Mouse (Mus musculus) MEL (cell line): ENCODE data around the gene Klf11. TPM values are rescaled to one million over a fixed set of nuclear protein-coding genes. Genes with fewer than 3 reads are reported as not detected.

Experiments used
- DNase-seq: peaks from one replicate; pipeline ENCODE4 v3.0.0; 2011; ENCODE audit warnings: low read depth, low spot score
- H3K27ac ChIP-seq: 2 replicates; pipeline ENCODE4 v1.5.1; 2012; ENCODE audit warnings: low read depth, mild to moderate bottlenecking, control low read depth, low read length, moderate library complexity; ENCODE audit not compliant: control insufficient read depth
- H3K27me3 ChIP-seq, 2 experiments: fragments of 150-350 bp in 1 of 2; sonication (generic) in 1 of 2; 2 replicates each; pipeline ENCODE4 v1.6.1; 2012; ENCODE audit warnings: low read length in 2 of 2, mild to moderate bottlenecking in 2 of 2, improper control_type of control experiment in 1 of 2, moderate library complexity in 1 of 2; ENCODE audit not compliant: insufficient read depth in 2 of 2, control insufficient read depth in 1 of 2
- H3K36me3 ChIP-seq, 2 experiments: 2 replicates each; pipeline ENCODE4 v1.6.1; 2012 to 2014; ENCODE audit warnings: low read length in 2 of 2, improper control_type of control experiment in 1 of 2, inconsistent platforms in 1 of 2, mild to moderate bottlenecking in 1 of 2; ENCODE audit not compliant: insufficient read depth in 2 of 2, control insufficient read depth in 1 of 2
- H3K4me1 ChIP-seq, 2 experiments: fragments of 150-350 bp in 1 of 2; sonication (generic) in 1 of 2; 2 replicates each; pipeline ENCODE4 v1.6.1; 2012; ENCODE audit warnings: low read length in 2 of 2, improper control_type of control experiment in 1 of 2, mild to moderate bottlenecking in 1 of 2; ENCODE audit not compliant: insufficient read depth in 2 of 2, control insufficient read depth in 1 of 2
- H3K4me3 ChIP-seq, 2 experiments: fragments of 150-350 bp in 1 of 2; sonication (generic) in 1 of 2; 2 replicates each; pipeline ENCODE4 v1.5.1; 2012; ENCODE audit warnings: low read depth in 2 of 2, low read length in 2 of 2, mild to moderate bottlenecking in 2 of 2, moderate library complexity in 2 of 2, control low read depth in 1 of 2, improper control_type of control experiment in 1 of 2; ENCODE audit not compliant: control insufficient read depth in 1 of 2, insufficient read depth in 1 of 2
- H3K79me2 ChIP-seq: 2 replicates; pipeline ENCODE4 v1.6.1; 2012; ENCODE audit warnings: mild to moderate bottlenecking, low read length, moderate library complexity; ENCODE audit not compliant: control insufficient read depth, poor library complexity, insufficient read depth
- H3K9ac ChIP-seq: 2 replicates; pipeline ENCODE4 v1.6.1; 2012; ENCODE audit warnings: low read depth, mild to moderate bottlenecking, control low read depth, low read length, moderate library complexity; ENCODE audit not compliant: control insufficient read depth, poor library complexity, severe bottlenecking
- H3K9me3 ChIP-seq: fragments of 150-350 bp; sonication (generic); replicated peaks from 2 replicates; pipeline ENCODE4 v1.6.1; 2012; ENCODE audit warnings: mild to moderate bottlenecking, low read length, improper control_type of control experiment, moderate library complexity; ENCODE audit not compliant: insufficient read depth
- CHD2 ChIP-seq: IDR thresholded peaks from 2 replicates; pipeline ENCODE4 v1.6.1; 2011; ENCODE audit warnings: low read length, improper control_type of control experiment
- E2F4 ChIP-seq: IDR thresholded peaks from 2 replicates; pipeline ENCODE4 v1.6.1; 2011; ENCODE audit warnings: low read depth, low read length, improper control_type of control experiment, borderline replicate concordance
- ELF1 ChIP-seq: IDR thresholded peaks from 2 replicates; pipeline ENCODE4 v1.6.1; 2014; ENCODE audit warnings: low read depth, mild to moderate bottlenecking, inconsistent platforms, low read length, improper control_type of control experiment, moderate library complexity
- EP300 ChIP-seq, 2 experiments: IDR thresholded peaks; 2 replicates each; pipeline ENCODE4 v1.6.1; 2011; ENCODE audit warnings: improper control_type of control experiment in 2 of 2, low read length in 2 of 2, low read depth in 1 of 2, mild to moderate bottlenecking in 1 of 2
- ETS1 ChIP-seq: IDR thresholded peaks from 2 replicates; pipeline ENCODE4 v1.6.1; 2012; ENCODE audit warnings: low read depth, mild to moderate bottlenecking, inconsistent platforms, low read length, improper control_type of control experiment, moderate library complexity
- GABPA ChIP-seq: IDR thresholded peaks from 2 replicates; pipeline ENCODE4 v1.6.1; 2012; ENCODE audit warnings: low read depth, mild to moderate bottlenecking, inconsistent platforms, low read length, improper control_type of control experiment, moderate library complexity
- MAX ChIP-seq: IDR thresholded peaks from 2 replicates; pipeline ENCODE4 v1.6.1; 2011; ENCODE audit warnings: low read length, improper control_type of control experiment
- MAZ ChIP-seq: IDR thresholded peaks from 2 replicates; pipeline ENCODE4 v1.6.1; 2012; ENCODE audit warnings: low read depth, mild to moderate bottlenecking, inconsistent platforms, low read length, improper control_type of control experiment
- MEF2A ChIP-seq: IDR thresholded peaks from 2 replicates; pipeline ENCODE4 v1.6.1; 2014; ENCODE audit warnings: low read depth, mild to moderate bottlenecking, inconsistent platforms, low read length, improper control_type of control experiment; ENCODE audit not compliant: poor library complexity, insufficient replicate concordance, severe bottlenecking; ENCODE audit errors: extremely low read depth
- MYB ChIP-seq: IDR thresholded peaks from 2 replicates; pipeline ENCODE4 v1.6.1; 2011; ENCODE audit warnings: mild to moderate bottlenecking, low read depth, low read length, improper control_type of control experiment
- MYC ChIP-seq: IDR thresholded peaks from 2 replicates; pipeline ENCODE4 v1.6.1; 2011; ENCODE audit warnings: low read depth, mild to moderate bottlenecking, low read length, improper control_type of control experiment, moderate library complexity
- POLR2A ChIP-seq, 2 experiments: IDR thresholded peaks; 2 replicates each; pipeline ENCODE4 v1.6.1; 2011 to 2012; ENCODE audit warnings: low read length in 2 of 2, mild to moderate bottlenecking in 2 of 2, control low read depth in 1 of 2, improper control_type of control experiment in 1 of 2, low read depth in 1 of 2, moderate library complexity in 1 of 2; ENCODE audit not compliant: control insufficient read depth in 1 of 2, insufficient read depth in 1 of 2, poor library complexity in 1 of 2
- RCOR1 ChIP-seq: IDR thresholded peaks from 2 replicates; pipeline ENCODE4 v1.6.1; 2012; ENCODE audit warnings: low read depth, mild to moderate bottlenecking, inconsistent platforms, low read length, improper control_type of control experiment
- SIN3A ChIP-seq: IDR thresholded peaks from 2 replicates; pipeline ENCODE4 v1.6.1; 2012; ENCODE audit warnings: low read length, improper control_type of control experiment, inconsistent platforms
- SMC3 ChIP-seq: IDR thresholded peaks from 2 replicates; pipeline ENCODE4 v1.6.1; 2011; ENCODE audit warnings: low read depth, low read length, improper control_type of control experiment
- TAL1 ChIP-seq: IDR thresholded peaks from 2 replicates; pipeline ENCODE4 v1.6.1; 2012; ENCODE audit warnings: mild to moderate bottlenecking, inconsistent platforms, low read length, moderate library complexity, mixed read lengths
- UBTF ChIP-seq: IDR thresholded peaks from 2 replicates; pipeline ENCODE4 v1.6.1; 2012; ENCODE audit warnings: low read depth, mild to moderate bottlenecking, inconsistent platforms, low read length, improper control_type of control experiment, moderate library complexity, borderline replicate concordance; ENCODE audit not compliant: insufficient read depth
- ZC3H11A ChIP-seq: IDR thresholded peaks from 2 replicates; pipeline ENCODE4 v1.6.1; 2012; ENCODE audit warnings: low read depth, mild to moderate bottlenecking, inconsistent platforms, low read length, improper control_type of control experiment
- ZMIZ1 ChIP-seq: IDR thresholded peaks from 2 replicates; pipeline ENCODE4 v1.6.1; 2012; ENCODE audit warnings: low read depth, mild to moderate bottlenecking, inconsistent platforms, low read length, improper control_type of control experiment, moderate library complexity
- ZNF384 ChIP-seq: IDR thresholded peaks from 2 replicates; pipeline ENCODE4 v1.6.1; 2012; ENCODE audit warnings: low read depth, mild to moderate bottlenecking, inconsistent platforms, low read length, improper control_type of control experiment
- polyA plus RNA-seq, 2 experiments: library from polyadenylated mRNA; stranded (reverse) in 1 of 2; unstranded in 1 of 2; fragments of >175 nt in 1 of 2; fragments of >200 nt in 1 of 2; gene quantifications; 2 replicates each; pipeline versions ENCODE4 v1.2.1 to v1.2.4; 2012; ENCODE audit warnings: low replicate concordance in 2 of 2, low read depth in 1 of 2; ENCODE audit not compliant: insufficient read length in 2 of 2, insufficient read depth in 1 of 2, missing spikeins in 1 of 2
- total RNA-seq: library from RNA; depleted of rRNA; stranded (reverse); fragments of 300-350 nt; gene quantifications from 2 replicates; pipeline ENCODE4 v1.2.3, GENCODE M21; 2012

Klf11 gene
- total and polyA plus RNA-seq, 3 experiments: 2.4 to 7.2 TPM; not detected in 1

DNA sequence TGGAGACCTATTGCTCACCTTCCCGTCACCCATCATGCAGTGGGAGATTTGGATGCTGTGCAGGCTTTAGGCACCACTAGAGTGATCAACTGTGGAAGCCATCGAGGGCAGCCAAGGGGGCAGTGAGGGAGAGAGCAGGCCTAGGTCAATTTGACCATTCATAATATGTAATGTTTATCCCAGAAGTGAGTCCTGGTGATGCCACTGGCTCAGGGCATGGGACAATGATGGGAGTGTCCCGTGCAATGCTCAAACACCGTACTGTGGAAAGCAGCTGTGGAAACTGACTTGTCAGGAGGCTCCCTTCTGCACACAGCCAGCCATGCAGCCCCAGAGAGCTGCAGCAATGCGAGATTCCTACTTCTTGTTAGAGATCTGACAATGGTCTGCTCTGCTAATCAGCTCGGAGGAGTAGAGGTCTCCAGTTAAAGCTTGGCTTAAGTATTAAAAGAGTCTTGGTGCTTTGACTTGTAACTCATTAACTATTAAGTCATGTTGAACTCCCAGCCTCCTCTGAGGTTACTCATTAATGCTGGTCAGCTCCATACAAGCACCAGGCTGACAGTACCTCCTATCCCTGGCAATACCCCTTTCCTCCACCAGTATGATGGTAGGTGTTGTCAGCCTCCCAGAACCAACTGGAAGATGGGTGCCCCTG lies 35.1 kb downstream of the Klf11 start:
- Histone ChIP-seq H3K27ac (no peak overlapping the region), H3K4me1 (no peaks in the 10 kb centered on the region), H3K9ac (no peak overlapping the region), H3K36me3 (no peaks in the 10 kb centered on the region), H3K4me3 (no peak overlapping the region), H3K27me3 (peaks cover 0 to 5% of the 10 kb centered on the region in 2 experiments; a peak in 2 of 4 replicates), H3K79me2 (no peaks in the 10 kb centered on the region), H3K9me3 (no peaks in the 10 kb centered on the region)
- DNase-seq: no peak
- TF ChIP-seq UBTF: no peak

DNA sequence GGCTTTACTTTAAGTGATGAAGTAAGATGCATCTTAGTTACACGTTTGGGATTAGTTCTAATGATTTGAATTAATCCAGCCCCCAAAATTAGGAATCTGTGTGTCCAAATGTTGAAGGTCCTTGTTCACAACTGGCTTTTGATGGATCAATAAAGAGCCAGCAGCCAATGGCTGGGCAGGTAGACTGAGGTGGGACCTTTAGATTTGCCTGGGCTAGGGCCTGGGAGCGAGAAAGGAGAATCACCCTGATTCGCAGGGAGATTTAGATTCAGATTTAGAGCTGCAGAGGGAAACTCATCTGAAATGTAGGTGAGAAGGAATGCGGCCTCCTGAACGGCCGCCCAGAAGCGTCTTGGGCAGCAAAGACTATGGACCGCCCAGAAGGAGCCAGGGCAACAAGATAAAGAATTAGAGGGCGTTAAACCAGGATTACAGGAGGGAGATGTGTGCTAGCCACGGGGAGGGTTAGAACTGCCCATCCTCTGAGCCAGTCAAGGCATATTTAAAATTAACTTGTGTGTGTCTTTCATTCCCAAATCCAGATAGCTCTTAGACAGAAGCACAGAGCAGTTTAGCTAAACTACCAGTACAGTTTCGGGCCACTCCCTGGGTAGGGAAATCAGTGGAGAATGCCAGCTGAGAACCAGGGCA lies 35.7 kb downstream of the Klf11 start:
- Histone ChIP-seq H3K4me3 (no peak overlapping the region), H3K27me3 (peaks cover 0 to 2% of the 10 kb centered on the region in 2 experiments; a peak in 2 of 4 replicates)

DNA sequence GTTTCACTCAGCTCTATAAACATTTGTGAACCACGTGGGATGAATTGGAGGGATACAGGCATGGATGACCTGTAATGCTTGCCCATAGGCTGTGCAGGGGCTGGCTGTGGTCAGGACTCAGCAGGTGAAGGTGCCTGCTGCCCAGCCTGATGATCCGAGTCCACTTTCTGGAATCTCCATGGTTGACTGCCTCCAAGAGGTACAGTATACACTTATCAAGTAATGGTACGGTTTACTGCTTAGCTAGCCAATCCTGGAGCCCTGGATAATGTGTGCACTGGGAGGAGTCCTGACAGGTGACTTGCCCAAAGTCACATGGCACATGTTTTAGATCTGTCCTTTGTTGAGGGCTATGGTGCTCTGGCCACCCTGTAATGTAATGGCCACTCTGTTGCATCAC lies 39.3 kb downstream of the Klf11 start:
- no peaks in the 10 kb centered on the region for H3K4me1 ChIP-seq
- H3K27ac ChIP-seq: no peak overlapping the region
- no peak for DNase-seq
- no peaks in the 10 kb centered on the region for H3K9me3 ChIP-seq
- no peak overlapping the region for H3K9ac ChIP-seq
- no peaks in the 10 kb centered on the region for H3K36me3 ChIP-seq
- TF ChIP-seq RCOR1 (no peak), SIN3A (no peak), MEF2A (no peak), MAZ (no peak), MYB (no peak), ZC3H11A (no peak), ELF1 (no peak), ETS1 (no peak), POLR2A (IDR thresholded peaks at IDR 0.05; ENCODE audit: control insufficient read depth in 1 of 2, insufficient read depth in 1 of 2, low read depth in 1 of 2, low read length in 2 of 2, poor library complexity in 1 of 2) (no peak), EP300 (IDR thresholded peaks at IDR 0.05; ENCODE audit: low read depth in 1 of 2, low read length in 2 of 2) (no peak), MYC (no peak), ZNF384 (no peak)
- peaks cover 0 to 2% of the 10 kb centered on the region in 2 experiments; a peak in 2 of 4 replicates for H3K27me3 ChIP-seq
- H3K79me2 ChIP-seq: no peaks in the 10 kb centered on the region
- H3K4me3 ChIP-seq: no peak overlapping the region

More for the DNA sequence above, 35.7 kb downstream of the Klf11 start:
- H3K36me3 ChIP-seq: no peaks in the 10 kb centered on the region
- no peak overlapping the region for H3K9ac ChIP-seq
- no peaks in the 10 kb centered on the region for H3K9me3 ChIP-seq
- no peak for DNase-seq
- H3K4me1 ChIP-seq: no peaks in the 10 kb centered on the region
- no peak overlapping the region for H3K27ac ChIP-seq
- TF ChIP-seq MYB (no peak), ZMIZ1 (no peak), E2F4 (no peak), TAL1 (no peak), ETS1 (no peak), CHD2 (no peak), MAX (no peak), MEF2A (no peak), SIN3A (no peak), GABPA (no peak), SMC3 (no peak), RCOR1 (no peak)
- TF ChIP-seq, all 39 proteins: peak for 0
- no peaks in the 10 kb centered on the region for H3K79me2 ChIP-seq
